Mouse (Mus musculus): ENCODE results near the gene Babam2. TPM values are rescaled to one million over a fixed set of nuclear protein-coding genes. Genes with fewer than 3 reads are reported as not detected.

Gene Babam2
- total RNA-seq (2014; fragmentation: Nextera tagmentation) (155 and 214 TPM in 2 replicates), total RNA-seq (2017) (44.6 and 45.8 TPM in 2 replicates), polyA plus RNA-seq (2012) (55.1 and 65.0 TPM in 2 replicates)

- peak; percentile 22; the same call in 1 of the 2 replicates for ATAC-seq (ENCODE audit: extremely low read depth, insufficient number of reproducible peaks, low FRiP score, poor library complexity, severe bottlenecking)
- H3K4me1 ChIP-seq (ENCODE audit: insufficient read depth, low read depth, low read length) = peaks cover 26% of the 10 kb centered on the region
Measured at GRCm38 (mm10) chr5:31697644-31698296, at the start of gene Babam2. Gene Babam2 (plus strand): TSS chr5:31697684.

GRCm38 (mm10) chr5:31650518-31651288 lies 46.8 kb upstream of the Babam2 start:
- ATAC-seq (ENCODE audit: extremely low read depth, insufficient number of reproducible peaks, low FRiP score, poor library complexity, severe bottlenecking) (no peak), DNase-seq (ENCODE audit: low spot score) (no peak)
- H3K4me1 ChIP-seq (ENCODE audit: insufficient read depth, low read depth, low read length) = no peaks in the 10 kb centered on the region
- H3K4me3 ChIP-seq (ENCODE audit: low read depth, low read length) = no peak overlapping the region
- TF ChIP-seq POLR2AphosphoS5 (IDR thresholded peaks at IDR 0.05; ENCODE audit: insufficient replicate concordance, low read depth, low read length) (no peak), GATA2 (IDR thresholded peaks at IDR 0.05; ENCODE audit: borderline replicate concordance, low read depth, low read length) (no peak), TAL1 (conservative IDR thresholded peaks at IDR 0.05; ENCODE audit: low read depth, low read length) (no peak), GATA1 (IDR thresholded peaks at IDR 0.05; ENCODE audit: borderline replicate concordance, low read length) (no peak), CTCF (IDR thresholded peaks at IDR 0.05; ENCODE audit: low read depth, low read length) (no peak)
- H3K36me3 ChIP-seq (replicated peaks) = peaks cover 73% of the 10 kb centered on the region
- H3K9me3 ChIP-seq (replicated peaks) = 0 out of 2 replicates have a peak, but pooled peaks cover 4% of the 10 kb centered on the region
- H3K27me3 ChIP-seq (ENCODE audit: insufficient read depth, low read length) = no peaks in the 10 kb centered on the region

More at GRCm38 (mm10) chr5:31697644-31698296, at the start of gene Babam2:
- Histone ChIP-seq H3K27me3 (ENCODE audit: insufficient read depth, low read length) (no peaks in the 10 kb centered on the region), H3K4me3 (ENCODE audit: low read depth, low read length) (peak within 1 kb of the TSS; percentile 78), H3K9me3 (replicated peaks) (no peaks in the 10 kb centered on the region), H3K36me3 (replicated peaks) (peaks cover 26% of the 10 kb centered on the region)
- no peak for TF ChIP-seq GATA2 (IDR thresholded peaks at IDR 0.05; ENCODE audit: borderline replicate concordance, low read depth, low read length)
- no peak for TF ChIP-seq GATA1 (IDR thresholded peaks at IDR 0.05; ENCODE audit: borderline replicate concordance, low read length)
- TF ChIP-seq POLR2AphosphoS5 (IDR thresholded peaks at IDR 0.05; ENCODE audit: insufficient replicate concordance, low read depth, low read length) = no peak
- no peak for TF ChIP-seq TAL1 (conservative IDR thresholded peaks at IDR 0.05; ENCODE audit: low read depth, low read length)
- peak; percentile 96 for DNase-seq (ENCODE audit: low spot score)

DNA sequence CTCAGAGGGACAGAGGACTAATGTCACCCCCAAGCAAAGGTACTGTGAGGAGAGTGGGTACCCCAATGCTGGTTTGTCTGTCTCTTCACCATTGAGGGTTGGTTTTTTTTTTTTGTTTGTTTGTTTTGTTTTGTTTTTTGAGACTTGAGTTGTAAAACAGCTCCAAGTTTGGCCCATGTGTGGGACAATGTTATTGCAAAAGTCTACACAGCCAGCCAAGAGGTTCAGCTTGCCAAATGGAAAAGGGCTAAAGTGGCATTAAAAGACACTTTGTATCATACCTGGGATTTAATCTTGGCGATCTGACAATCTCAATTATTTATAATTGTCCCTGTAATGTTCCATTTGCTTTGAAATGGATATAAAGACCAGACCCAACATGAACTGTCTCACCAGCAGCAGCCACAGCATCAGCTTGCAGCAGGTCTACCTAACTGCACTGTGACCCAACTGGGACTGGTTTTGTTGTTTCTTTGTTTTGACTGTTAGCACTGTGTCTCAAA lies 41.7 kb upstream of the Babam2 start:
- H3K36me3 ChIP-seq (replicated peaks) = peaks cover 62% of the 10 kb centered on the region
- TF ChIP-seq GATA1 (IDR thresholded peaks at IDR 0.05; ENCODE audit: borderline replicate concordance, low read length) = no peak
- no peaks in the 10 kb centered on the region for H3K4me1 ChIP-seq (ENCODE audit: insufficient read depth, low read depth, low read length)
- H3K27me3 ChIP-seq (ENCODE audit: insufficient read depth, low read length) = no peaks in the 10 kb centered on the region
- no peak overlapping the region for H3K4me3 ChIP-seq (ENCODE audit: low read depth, low read length)
- 0 out of 2 replicates have a peak, but pooled peaks cover 4% of the 10 kb centered on the region for H3K9me3 ChIP-seq (replicated peaks)
- no peak for ATAC-seq (ENCODE audit: extremely low read depth, insufficient number of reproducible peaks, low FRiP score, poor library complexity, severe bottlenecking)
- DNase-seq (ENCODE audit: low spot score) = no peak

DNA sequence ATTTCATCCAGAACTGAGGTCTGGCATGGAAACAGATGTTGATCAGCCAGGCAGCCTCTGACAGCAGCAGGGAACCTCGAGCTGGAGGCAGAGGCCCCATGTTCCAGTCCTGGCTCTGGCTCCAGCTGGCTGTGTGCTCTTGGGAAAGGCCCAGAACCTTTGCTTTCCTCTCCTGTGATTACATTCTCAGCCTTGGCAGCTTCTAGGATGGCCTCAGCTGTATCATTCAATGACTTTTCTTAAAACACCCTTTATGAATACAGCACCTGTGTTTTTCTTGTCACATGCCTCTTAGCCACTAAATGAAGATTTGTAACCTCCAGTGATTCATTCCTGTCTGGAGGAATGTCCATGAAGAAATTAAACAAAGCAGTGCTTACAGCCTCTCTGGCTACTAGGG lies 31.3 kb upstream of the Babam2 start:
- Histone ChIP-seq H3K4me3 (ENCODE audit: low read depth, low read length) (no peak overlapping the region), H3K27me3 (ENCODE audit: insufficient read depth, low read length) (no peaks in the 10 kb centered on the region), H3K9me3 (replicated peaks) (no peaks in the 10 kb centered on the region), H3K36me3 (replicated peaks) (peaks cover 61% of the 10 kb centered on the region), H3K4me1 (ENCODE audit: insufficient read depth, low read depth, low read length) (no peaks in the 10 kb centered on the region)
- DNase-seq (ENCODE audit: low spot score) (no peak), ATAC-seq (ENCODE audit: extremely low read depth, insufficient number of reproducible peaks, low FRiP score, poor library complexity, severe bottlenecking) (no peak)
- TF ChIP-seq TAL1 (conservative IDR thresholded peaks at IDR 0.05; ENCODE audit: low read depth, low read length) = no peak

DNA sequence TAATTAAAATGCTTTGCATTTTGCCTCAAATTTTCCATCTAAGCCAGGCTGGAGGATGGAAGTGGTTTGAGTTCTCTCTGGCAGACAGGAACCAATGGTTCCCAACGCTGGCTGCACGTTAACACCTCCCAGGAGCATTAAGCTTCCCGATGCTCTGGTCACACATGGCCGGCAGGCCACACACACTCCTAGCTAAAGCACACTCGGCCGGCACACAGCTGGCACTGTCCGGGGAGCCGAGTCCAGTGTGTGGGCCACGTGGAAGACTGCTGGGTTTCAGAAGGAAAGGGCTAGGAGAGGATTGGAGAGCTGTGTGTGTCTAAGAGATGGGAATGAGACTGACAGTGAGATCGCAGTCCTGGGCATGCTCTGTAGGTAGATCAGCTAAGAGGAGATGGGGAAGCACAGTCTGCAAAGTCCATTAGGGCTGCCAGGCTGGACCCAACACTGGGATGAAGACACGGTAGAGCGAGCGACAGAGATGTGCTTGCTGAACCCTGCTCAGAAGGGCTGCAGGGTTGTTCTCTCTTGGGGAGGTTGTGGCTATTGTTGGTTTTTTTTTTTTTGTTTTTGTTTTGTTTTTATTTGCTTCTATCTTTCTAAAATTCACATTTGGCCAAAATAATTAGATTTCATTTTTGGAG lies 29.0 kb upstream of the Babam2 start:
- H3K4me3 ChIP-seq (ENCODE audit: low read depth, low read length) = no peak overlapping the region
- TF ChIP-seq GATA1 (IDR thresholded peaks at IDR 0.05; ENCODE audit: borderline replicate concordance, low read length) (no peak), GATA2 (IDR thresholded peaks at IDR 0.05; ENCODE audit: borderline replicate concordance, low read depth, low read length) (no peak), CTCF (IDR thresholded peaks at IDR 0.05; ENCODE audit: low read depth, low read length) (no peak), POLR2AphosphoS5 (IDR thresholded peaks at IDR 0.05; ENCODE audit: insufficient replicate concordance, low read depth, low read length) (no peak)
- no peaks in the 10 kb centered on the region for H3K4me1 ChIP-seq (ENCODE audit: insufficient read depth, low read depth, low read length)
- no peaks in the 10 kb centered on the region for H3K9me3 ChIP-seq (replicated peaks)
- no peaks in the 10 kb centered on the region for H3K27me3 ChIP-seq (ENCODE audit: insufficient read depth, low read length)
- DNase-seq (ENCODE audit: low spot score) (no peak), ATAC-seq (ENCODE audit: extremely low read depth, insufficient number of reproducible peaks, low FRiP score, poor library complexity, severe bottlenecking) (no peak)
- H3K36me3 ChIP-seq (replicated peaks) = peaks cover 66% of the 10 kb centered on the region

- Histone ChIP-seq H3K9me3 (replicated peaks) (no peaks in the 10 kb centered on the region), H3K36me3 (replicated peaks) (peaks cover 64% of the 10 kb centered on the region), H3K4me3 (ENCODE audit: low read depth, low read length) (no peak overlapping the region), H3K4me1 (ENCODE audit: insufficient read depth, low read depth, low read length) (no peaks in the 10 kb centered on the region), H3K27me3 (ENCODE audit: insufficient read depth, low read length) (no peaks in the 10 kb centered on the region)
- ATAC-seq (ENCODE audit: extremely low read depth, insufficient number of reproducible peaks, low FRiP score, poor library complexity, severe bottlenecking) (no peak), DNase-seq (ENCODE audit: low spot score) (no peak)
- TF ChIP-seq GATA2 (IDR thresholded peaks at IDR 0.05; ENCODE audit: borderline replicate concordance, low read depth, low read length) (no peak), TAL1 (conservative IDR thresholded peaks at IDR 0.05; ENCODE audit: low read depth, low read length) (no peak), GATA1 (IDR thresholded peaks at IDR 0.05; ENCODE audit: borderline replicate concordance, low read length) (no peak), CTCF (IDR thresholded peaks at IDR 0.05; ENCODE audit: low read depth, low read length) (no peak), POLR2AphosphoS5 (IDR thresholded peaks at IDR 0.05; ENCODE audit: insufficient replicate concordance, low read depth, low read length) (no peak)
Measured at GRCm38 (mm10) chr5:31669984-31670383, 27.5 kb upstream of the Babam2 start.
